Mouse (Mus musculus): ENCODE measurements at regions not wholly inside any gene's neighbourhood (a gene's known extent, or its start where the extent isn't known, plus 50 kb on each side); places are given as distances from the start of the nearest gene placed in this dataset.
A peak's percentile ranks its signal among the peaks of the same experiment; 100 is the strongest.

DNA sequence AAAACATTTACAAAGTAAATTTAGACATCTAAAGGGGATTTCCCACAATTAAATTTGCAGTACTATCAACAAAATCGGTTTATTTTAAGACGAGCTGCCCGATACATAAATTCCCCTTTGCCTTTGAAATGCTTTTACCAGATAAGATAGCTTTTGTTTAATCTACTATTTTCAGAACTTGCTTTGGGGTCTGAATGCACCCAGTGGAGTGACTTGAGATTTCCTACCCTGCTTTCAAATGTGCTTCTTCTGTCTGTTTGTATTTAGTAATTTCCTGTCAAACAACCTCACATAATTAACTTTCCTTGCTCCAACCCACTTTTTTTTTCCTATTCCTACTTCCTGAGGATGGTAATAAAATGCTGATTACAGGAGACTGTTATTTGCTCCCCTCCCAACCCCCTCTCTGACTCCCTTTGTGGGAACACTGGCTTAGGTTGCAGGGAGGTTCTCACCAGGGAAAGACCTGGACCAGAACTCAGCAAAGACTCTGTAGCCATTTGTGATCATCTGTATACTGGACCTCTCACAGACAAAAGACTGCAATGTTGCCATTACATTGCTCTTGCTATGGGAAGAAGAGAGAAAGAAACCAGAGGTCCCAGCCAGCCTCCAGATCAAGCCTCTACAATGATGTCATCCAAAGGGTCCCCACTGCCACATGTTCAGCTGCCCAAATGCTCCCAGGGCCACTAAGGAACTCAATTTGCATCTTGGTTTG, 318.1 kb downstream of the Sox4 start:
- no peak for DNase-seq

DNA sequence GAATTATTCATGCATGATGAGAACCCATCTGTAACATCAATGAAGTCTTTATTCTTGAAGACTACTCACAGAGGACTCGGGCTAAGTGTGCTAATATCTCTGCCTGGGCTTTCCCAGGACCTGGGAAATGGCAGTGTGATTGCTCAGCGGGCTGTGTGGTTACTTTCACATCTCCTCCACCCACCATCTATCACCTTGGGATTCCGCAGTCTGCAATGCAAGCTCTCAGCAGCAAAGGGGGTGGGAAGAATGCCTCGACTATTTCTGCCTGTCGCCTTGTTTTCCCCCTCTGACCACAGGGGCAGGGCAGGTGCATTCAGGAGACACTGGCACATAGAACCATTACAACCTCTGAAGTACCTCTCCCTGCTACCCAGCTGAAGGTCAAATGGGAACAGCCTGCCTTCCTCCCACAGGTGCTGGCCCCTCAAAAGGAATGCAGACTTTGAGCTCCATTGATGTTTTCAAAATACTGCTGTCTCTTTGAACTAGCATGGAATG, 319.9 kb downstream of the Sox4 start:
- DNase-seq, result peak in 1 of 2 experiments; percentile 10

DNA sequence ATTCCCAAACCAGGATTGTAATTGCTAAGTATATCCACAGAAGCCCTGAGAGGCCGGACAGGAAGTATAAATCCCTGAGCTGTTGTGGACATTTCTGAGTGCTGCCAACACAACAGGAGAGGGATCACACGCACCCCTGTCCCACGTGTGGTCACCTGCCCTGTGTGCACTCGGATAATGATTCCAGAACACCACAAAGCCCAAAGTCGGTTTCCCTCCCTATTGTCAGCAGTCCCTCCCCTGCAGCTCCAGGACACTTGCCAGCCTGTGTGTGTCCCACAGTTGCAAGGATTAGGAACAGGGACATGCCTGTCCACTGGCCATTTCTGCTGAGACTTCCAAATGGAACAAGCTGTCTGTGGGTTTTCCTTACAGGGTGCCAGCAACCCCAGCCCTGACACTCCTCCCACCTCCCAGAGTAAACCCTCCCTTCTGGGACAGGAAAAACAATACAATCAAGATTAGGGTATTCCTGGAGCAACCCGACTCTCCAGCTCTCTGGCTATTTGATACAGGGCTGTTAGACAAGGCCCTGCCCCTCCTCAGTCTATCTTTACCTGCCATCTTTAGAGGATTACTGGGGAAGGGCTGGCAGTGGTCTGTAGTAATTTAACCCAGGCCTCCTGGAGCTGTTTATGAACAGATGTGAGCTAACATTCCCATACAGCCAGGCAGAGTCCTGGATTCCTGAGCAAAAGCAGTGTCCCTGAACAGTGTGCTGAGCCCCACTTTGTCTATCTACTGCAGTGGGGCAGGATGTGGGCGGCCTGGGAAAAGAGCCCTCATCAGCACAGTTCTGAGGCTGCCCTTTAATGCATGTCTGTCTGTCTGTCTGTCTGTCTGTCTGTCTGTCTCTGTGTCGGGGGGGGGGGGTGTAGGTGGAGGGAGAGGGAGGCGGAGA, 323.8 kb downstream of the Sox4 start:
- DNase-seq, result peak; percentile 42 to 75

DNA sequence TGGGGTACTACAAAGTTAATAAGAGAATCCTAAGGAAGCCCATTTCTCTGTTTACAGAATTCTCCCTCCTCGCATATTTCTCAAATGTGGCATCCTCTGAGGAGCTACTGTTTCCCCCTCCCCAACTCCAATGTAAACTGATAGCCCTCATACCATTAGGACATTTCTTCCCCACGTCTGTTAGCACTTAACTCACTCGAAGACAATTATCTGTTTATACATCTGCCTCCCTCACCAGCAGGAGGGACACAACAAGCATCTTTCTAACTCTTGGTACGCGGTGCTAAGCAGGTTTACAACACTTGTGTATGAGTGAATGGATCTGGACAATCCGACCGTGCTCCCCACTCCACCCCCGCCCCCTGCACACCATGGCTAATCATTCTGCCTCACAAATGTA, 324.8 kb downstream of the Sox4 start:
- DNase-seq, result no peak

DNA sequence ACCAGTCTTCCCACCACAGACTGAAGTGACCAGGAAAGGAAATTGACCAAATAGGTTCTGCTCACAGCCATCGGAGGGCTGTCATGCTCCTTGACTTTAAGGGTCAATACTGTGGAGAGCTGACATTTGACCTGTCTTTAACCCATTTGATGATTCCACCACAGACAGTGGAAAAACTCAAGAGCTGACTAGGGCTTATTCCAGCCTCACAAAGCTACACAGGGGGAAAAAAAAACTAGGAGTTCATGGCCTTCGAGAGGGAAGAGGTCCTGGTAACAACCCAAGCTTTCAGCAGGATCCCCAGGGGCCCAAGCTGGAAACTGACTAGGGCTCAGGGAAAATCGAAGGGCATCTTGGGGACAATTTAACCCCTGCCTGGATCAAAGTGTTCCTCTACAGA, 334.6 kb downstream of the Sox4 start:
- no peak for DNase-seq

DNA sequence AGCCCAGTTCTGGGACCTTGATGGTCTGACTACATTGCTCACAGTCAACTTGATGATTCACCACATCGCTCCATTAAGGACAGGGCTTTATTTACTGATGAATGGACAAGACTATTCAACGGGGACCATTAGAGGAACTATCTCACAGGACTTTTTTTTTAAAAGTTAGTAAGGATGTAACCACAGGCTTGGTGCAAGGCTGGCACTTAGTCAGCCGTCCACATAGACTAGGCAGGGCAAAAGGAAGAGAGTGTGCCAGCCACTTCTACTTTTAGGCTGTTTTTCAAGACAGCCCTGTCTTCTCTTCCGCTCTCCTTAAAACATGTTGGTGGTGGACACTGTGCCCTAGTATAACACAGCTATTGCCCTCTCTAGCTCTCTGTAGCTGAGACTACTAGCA, 336.0 kb downstream of the Sox4 start:
- DNase-seq, result no peak

DNA sequence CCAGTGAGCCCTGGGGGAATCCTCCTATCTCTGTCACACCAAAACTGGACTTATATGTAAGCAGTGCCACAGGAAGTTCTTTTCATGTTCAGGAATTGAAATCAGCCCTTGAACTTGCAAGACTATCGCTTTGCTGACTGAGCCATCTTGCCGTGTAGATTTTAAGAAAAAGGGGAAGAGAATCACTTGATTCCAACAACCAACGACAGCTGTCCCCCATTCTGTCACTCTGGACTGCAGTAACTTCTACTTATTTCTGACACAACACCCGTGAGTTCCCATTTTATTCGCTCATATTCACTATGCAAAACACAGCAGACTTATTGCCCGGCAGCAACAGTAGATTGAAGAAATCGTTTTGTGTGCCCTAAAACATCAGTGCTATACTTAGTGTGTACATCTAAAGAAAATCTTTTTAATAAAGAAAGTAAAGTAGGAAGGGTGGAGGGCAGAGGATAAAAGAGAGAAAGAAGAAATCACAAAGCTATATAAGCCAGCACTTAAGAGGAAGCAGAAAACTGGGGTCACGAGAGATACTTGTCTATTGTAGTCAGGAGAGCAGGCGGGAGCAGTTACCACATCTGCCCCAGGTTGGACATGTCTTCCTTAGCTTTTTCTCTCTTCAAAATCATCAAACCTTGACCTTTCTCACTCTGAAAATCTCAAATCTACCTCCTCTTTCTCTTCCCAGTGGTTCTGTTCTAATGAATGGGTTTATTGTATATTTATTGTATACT, 336.7 kb downstream of the Sox4 start:
- no peak for DNase-seq

DNA sequence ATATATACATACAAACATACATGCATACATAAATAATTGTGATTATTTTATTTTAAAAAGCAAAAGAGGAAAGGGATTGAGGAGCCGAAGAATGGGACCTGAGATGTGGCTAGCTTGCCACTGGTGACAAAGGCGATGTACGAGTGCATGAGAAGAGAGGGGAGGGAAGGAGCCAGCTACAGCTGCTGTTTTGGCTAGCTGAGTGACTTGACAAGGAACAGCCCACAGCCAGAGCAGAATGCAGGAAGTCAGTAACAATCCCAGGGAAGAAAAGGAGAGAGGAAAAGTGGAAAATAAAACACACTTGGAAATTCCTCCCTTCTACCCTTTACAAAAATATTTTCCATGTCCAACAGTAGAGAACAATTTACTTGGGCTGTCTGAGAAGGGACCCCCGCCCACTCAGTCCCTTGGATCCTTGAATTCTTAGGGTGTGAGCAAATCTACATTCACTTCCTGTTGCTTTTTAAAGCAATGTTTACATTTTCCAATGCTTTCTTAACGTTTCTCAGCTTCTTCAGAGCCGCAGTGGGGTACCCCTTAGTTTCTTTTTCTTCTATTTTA, 345.9 kb downstream of the Sox4 start:
- peak in 1 of 2 experiments; percentile 37 for DNase-seq

DNA sequence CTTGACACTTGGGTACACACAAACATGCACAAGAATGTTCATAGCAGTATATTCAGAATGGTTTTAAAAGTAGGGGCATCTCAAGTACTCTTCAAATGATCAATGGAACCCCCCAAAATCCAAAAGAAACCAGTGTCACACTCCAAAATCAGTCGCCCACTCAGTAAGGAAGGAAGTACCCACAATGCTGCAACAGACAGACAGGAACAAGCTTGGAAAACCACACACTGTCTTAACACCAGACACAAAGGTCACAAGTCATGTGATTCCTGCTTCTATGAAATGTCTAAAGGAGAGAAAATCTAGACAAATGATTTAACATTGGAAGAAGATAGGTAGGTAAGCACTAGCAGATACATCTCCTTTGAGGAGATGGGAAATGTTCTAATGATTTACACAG, 346.9 kb downstream of the Sox4 start:
- DNase-seq, result no peak

DNA sequence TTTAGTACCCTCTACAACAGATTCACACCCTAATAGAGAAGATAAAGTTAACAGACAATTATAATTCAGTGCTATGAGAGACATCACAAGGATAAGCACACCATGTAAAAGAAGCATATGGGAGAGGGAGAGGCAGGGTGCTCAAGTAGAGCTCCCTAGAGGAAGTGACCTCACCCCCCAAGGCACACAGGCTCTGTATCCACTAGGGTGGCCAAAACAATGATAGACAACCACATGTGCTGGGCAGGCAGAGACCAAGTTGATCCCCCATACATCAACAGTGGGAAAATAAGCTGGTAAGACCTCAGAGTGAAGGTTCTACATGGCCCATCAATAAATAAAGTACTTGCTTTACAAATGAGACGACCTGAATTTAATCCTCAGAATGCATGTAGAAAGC, 347.7 kb downstream of the Sox4 start:
- no peak for DNase-seq

DNA sequence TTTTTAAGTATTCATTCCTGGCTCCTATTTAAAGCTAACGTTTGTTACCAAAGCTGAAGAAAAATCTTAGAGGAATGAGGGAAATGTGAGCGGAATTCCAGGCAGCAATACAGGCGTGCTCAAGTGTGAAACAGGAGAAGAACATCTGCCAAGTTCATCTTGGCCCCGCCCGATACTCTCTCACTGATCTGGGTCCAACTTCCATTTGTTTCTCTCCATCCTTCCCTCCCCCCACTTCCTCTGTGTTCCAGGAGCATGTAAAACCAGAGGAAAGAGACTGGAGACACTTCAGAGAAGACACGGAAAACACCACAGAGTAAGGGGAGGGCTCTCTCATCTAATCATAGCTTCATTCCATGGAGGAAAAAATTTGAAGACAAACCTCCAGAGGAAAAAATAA, 346.7 kb downstream of the Gm11361 start:
- peak; percentile 69 to 74 for DNase-seq

DNA sequence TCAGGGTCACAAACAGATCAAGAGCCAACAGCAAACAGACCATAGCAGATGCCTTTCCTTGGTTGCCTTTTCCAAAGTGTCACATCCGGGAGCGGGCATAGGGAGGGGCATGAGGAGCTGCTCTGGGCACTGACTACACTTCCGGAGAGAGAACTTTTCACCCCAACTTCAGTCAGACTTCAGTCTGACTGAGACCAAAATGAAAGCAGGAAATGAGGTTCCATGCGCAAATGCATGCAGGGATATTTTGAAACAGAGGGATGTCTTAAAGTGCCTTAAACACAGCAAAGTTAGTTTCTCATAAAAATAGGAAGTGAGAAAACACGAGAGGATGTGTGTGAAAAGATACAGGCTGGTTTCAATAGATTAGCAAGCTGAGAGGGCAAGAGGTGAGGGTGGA, 343.5 kb downstream of the Gm11361 start:
- peak; percentile 28 to 70 for DNase-seq

DNA sequence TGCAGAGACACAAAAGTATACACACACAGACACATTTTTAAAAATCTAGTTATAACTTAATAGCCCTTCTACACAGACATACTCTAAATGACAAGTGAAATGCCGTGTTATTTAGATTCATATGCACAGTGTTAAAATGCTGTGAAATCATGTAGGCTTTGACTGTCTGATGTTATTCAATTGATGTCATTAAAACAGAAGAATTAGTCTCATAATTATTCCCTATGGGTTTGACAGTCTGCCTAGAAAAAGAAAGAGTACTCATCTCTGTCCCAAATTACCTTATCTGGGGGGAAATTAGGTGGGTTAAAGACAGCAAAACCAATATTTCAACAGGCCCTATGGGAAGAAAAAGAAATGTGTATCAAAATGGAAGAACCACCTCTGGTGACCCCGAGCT, 339.0 kb downstream of the Gm11361 start:
- DNase-seq, result no peak

DNA sequence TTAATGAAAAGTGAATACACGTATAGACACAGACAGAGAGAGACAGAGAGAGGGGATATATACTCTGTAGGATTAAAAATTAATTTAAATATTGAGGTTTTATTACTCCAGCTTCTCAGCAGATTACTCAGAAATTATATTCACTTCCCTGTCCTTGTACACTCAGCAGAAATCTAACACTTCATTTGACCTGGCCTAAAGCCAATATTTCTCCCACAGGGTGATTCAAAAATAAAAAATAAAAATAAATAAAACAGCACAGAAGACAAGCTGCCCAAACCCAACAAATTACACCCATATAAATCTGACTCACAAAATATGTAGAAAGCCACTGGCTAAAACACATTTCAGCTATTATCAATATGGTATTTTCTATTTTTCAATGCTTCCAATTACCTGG, 334.8 kb downstream of the Gm11361 start:
- no peak for DNase-seq

DNA sequence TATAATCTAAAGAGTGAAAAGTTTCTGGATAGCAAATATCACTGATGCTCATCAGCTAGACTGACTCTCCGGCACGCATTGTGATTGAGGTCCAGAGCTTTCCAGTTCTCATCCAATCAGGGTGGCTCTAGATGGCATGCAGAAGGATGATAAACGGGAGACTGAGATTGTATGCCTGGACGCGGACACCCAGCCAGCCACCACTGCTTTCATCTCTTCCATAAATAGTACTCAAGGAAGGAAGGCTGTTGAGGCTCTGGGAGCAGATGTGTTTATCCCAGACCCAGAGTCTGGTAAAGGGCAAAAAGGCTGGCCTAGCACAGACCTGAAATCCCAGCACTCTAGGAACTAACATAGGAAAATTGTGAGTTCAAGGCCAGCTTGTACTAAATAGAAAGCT, 330.6 kb downstream of the Gm11361 start:
- no peak for DNase-seq

DNA sequence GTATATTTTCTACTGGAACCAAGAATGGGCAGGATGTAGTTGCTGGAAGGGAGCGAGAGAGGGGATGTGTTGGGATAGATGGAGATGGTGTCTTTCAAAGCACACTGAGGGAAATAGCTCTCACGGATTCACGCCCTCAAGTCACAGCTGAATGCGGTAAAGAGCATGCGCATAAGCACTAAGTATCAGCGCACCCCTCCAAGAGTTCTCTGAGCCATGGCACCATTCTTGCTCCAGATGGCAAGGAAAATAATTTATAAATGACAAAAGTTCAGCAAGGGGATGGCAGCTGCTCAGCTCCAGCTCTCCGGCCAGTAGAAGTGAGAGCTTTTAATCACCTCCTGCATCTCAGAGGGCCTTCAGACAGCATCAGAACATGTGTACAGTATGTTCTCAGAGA, 329.4 kb downstream of the Gm11361 start:
- DNase-seq, result no peak

DNA sequence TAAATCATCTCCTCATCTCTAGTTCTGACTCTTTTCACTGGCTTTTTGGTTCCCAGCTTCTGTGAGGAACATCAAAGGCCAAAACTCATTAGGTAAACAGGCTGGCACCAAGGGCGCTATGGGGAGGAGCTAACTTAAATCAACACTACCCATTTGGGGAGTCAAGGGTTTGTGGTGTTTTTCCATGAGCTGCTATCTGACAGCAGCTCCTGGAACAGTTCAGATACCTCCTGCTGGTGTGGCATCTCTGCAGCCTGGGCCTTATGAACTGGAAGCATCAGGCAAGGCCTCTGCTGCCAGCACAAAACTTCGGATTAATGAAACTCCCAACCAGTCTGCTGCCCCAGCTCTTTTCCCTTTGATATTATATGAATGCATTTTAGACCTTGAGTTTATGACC, 328.8 kb downstream of the Gm11361 start:
- DNase-seq, result peak in 1 of 2 experiments; percentile 38

DNA sequence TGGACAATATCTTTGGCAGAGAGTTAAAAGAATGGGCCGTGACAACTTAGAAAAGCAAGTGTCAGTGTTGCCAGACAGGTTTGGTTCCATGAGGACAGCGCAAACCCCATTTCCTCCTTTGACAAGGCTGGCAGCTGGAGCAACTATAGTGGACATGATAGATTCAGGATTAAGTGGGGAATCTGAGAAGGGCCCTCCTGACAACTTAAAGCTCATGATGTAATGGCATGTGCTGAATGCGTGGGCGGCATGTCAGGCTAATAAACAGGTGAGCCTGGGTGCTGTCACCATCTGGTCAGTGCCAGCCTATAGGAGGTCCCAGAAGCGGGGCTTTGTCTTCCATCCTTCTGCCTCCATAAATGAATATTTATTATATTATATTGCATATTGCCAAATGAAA, 326.3 kb downstream of the Gm11361 start:
- no peak for DNase-seq

DNA sequence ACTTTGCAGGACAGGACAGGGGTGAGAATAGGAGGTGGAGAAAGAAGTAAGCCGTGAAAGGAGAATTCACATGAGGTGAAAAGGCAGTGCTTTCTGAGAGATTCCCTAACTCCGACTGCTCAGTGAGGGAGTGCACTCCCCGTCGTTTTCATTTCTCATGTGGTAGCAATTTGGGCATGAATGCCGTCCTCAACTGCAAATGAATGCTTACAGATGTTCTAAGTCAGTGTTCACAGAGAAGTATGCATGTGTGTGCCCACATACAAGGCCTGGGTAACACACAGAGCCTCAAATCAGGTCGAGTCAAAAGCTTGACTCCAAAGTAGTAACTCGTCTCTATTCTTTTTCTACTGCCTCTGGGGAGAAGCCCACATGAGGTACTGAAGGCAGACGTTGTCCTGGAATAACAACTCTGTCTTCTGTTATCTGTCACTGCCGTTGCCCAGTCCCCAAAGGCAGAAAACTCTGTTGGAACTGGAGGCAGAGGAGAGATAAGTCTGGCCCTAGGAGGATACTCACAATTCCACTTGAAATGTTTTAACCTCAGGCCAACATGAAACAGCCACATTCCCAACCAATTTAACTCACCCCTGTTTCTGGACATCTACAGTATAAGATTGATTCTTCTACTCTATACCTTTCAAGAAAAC, 318.0 kb downstream of the Gm11361 start:
- no peak for DNase-seq

DNA sequence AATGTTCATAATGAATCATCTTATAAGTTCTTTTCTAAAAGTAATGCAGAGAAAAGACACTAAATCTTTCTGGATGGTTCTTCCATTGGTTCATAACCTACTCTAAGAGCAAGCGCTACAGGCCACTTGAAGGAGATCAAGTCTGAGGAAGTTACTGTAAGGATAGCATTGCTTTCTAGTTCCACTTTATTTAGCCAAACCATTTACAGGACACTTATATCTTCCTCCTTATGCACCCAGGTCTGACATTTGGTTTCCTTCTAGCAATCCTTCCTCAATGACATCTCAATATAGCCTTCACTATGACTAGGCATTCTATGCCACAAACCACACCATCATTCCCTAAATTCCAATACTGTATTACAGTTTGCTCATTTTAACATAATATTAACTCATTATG, 316.0 kb downstream of the Gm11361 start:
- DNase-seq, result no peak

DNA sequence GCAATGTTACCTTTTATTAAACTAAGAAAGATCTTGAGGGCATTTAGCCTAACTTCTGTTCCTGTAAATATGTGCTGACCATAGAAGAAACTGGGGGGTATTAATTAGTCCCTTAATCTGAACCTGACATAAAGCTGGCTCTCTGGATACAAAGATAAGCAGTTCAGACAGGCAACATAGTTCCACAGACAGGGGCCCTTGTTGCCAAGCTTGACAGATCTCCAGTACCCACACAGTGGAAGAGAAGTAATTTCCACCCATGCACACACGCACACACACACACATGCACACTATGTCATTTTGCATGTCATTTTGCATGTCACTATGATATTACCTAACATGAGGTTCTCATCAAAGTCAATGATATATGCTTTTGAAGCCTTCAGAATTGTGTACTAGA, 315.1 kb downstream of the Gm11361 start:
- no peak for DNase-seq

DNA sequence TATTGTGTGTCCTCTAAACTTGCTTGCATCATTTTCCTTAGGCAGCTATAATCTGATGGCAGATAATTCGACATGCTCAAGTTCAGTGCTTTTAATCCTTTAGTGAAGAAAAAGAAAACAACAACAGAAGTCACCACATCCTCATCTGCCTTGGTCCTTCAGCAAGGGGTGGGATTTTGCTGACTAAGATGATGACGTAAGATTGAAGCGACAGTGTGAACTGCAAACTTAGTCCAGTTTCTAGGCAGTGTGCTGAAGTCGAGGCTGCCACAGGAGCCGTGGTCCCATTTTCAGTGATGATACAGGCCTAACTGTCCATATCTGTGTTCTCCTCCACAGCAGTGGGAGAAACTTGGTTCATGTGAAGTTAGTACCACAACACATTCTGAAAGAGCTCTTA, 314.4 kb downstream of the Gm11361 start:
- DNase-seq, result no peak

DNA sequence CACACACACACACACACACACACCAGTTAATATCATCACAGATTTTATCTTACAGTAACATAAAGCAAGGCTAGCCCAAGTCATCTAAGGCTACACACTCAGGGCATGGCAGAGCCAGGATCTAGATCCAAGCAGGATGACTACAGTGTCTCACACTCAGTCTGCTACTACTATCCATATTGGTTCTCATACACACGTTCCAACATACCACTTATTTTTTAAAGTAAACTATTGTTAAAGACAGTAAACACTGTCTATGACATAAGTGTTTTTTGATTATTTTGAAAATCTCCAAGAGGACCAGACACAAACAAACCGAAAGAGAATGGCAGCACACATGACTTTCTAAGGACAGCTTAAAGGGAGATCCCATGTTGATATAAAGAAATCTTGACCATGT, 306.3 kb downstream of the Gm11361 start:
- no peak for DNase-seq

All from kidney, postnatal 25 days (tissue).